Mouse (Mus musculus): Measurements from ENCODE around the gene Gm11549.

DNA sequence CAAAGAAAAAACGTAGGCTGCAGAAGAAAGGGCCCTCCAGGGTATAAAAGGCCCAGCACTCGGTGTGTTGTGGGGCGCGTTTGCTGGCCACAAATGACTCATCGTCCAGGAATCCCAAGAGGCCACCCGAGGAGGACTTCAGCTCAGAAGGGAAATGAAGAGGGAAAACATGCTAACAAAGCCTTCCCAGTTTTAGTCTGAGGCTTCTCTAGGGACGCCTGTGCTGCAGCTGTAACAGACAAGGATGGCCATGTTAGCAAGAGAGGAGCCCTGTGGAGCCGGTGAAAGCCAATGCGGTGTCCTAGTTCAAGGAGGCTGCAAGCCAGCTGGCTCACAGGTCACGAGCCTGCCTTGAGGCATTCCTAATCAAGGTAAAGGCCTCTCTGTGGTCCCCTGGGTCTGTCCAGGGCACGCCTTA lies 39.8 kb downstream of the Gm11549 start:
- TF ChIP-seq POLR2A (IDR thresholded peaks at IDR 0.05; ENCODE audit: borderline replicate concordance, extremely low read depth, low read depth, low read length) = no peak
- no peak for TF ChIP-seq CTCF (IDR thresholded peaks at IDR 0.05; ENCODE audit: insufficient read depth, low read length)
